18 mouse cellular contexts compared by ENCODE assay signal in the genomic region with DNA sequence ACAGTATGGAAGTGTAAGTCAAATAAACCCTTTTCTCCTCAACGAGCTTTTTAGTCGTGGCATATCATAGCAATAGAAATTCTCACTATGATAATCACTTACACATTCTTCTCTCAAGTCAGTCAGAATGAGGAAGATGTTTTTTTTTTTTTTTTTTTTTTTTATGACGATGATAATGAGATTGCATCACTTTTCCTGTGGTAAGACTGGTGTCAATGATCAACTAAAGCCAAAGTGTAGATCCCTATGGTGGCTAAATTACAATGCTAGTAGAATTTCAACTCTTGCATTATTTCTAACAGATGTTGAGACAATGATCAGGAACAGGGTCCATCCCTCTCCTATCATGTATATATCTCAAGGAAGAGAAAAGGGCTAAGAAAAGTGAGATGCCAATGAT.
"Had no signal": no experiment of that assay in that cellular context is flagged by ENCODE, and none has a peak within 500 bp of the region (broad histone marks: within the 10 kb centered on the region; RNA-seq: fewer than 3 reads in every experiment).

No protein-coding gene starts in this region.

- H3K27ac ChIP-seq: liver, embryonic 15.5 days; lung, embryonic 15.5 days; macrophage; midbrain, embryonic 12.5 days; neural tube, embryonic 12.5 days; stomach, embryonic 15.5 days; stomach, postnatal 0 days had no signal

- ATAC-seq: liver, postnatal 0 days; lung, postnatal 0 days had no signal

- DNase-seq: liver, postnatal 0 days; lung, adult 2 months; lung, postnatal 14 days; lung, postnatal 36 days; midbrain, embryonic 14.5 days; right cerebral cortex, postnatal 14 days; thymus, adult 2 months; thymus, postnatal 25 days; thymus, postnatal 4 days had no signal

- H3K4me3 ChIP-seq: liver, embryonic 15.5 days; lung, embryonic 15.5 days; megakaryocyte, embryonic 14.5 days; midbrain, embryonic 12.5 days; neural tube, embryonic 12.5 days; stomach, embryonic 15.5 days had no signal
